ENCODE assay signal across 9 mouse cellular contexts in genomic region chr1:55215185-55215813, GRCm38 (mm10). TPM values are rescaled to one million over a fixed set of nuclear protein-coding genes. Genes with fewer than 3 reads are reported as not detected.
DNase-seq lines count a peak whose midpoint lies in the region; ATAC-seq and TF ChIP-seq lines count a peak whose summit lies in the region.
"Had no signal": no experiment of that assay in that cellular context is flagged by ENCODE, and none has a peak within 500 bp of the region (broad histone marks: within the 10 kb centered on the region; RNA-seq: fewer than 3 reads in every experiment).

No protein-coding gene starts in this region.

- intact Hi-C loops in gastrocnemius, adult 2 months (cut with DNase I): no loop called here

- peak overlapping the region; percentile 13 for H3K27ac ChIP-seq in gastrocnemius, adult 2 months
- H3K27ac ChIP-seq in forebrain, embryonic 14.5 days (ENCODE audit: low read depth, low read length): no peak overlapping the region
- H3K27ac ChIP-seq in lung, embryonic 15.5 days: peak overlapping the region; percentile 18; the same call in 1 of the 2 replicates
- H3K27ac ChIP-seq: limb, embryonic 15.5 days had no signal

- no peak for DNase-seq in gastrocnemius, adult 2 months
- no peak for DNase-seq in gastrocnemius, adult 8-10 months (ENCODE audit: low spot score in 2 of 2)
- DNase-seq in forebrain, embryonic 14.5 days (ENCODE audit: low spot score): no peak
- peak; percentile 95 for DNase-seq in splenic B cell, adult 2 months (ENCODE audit: low read depth, low spot score)
- DNase-seq in urinary bladder, postnatal 14 days (ENCODE audit: low spot score): no peak
- no peak for DNase-seq in left cerebral cortex, adult 9 months (ENCODE audit: low spot score in 2 of 2)
- no peak for DNase-seq in urinary bladder, postnatal 10 days (ENCODE audit: low spot score)

- H3K27me3 ChIP-seq in forebrain, embryonic 14.5 days (replicated peaks; ENCODE audit: control insufficient read depth, insufficient read depth, low read length): no peaks in the 10 kb centered on the region
- no peaks in the 10 kb centered on the region for H3K27me3 ChIP-seq in lung, embryonic 15.5 days
- no peaks in the 10 kb centered on the region for H3K27me3 ChIP-seq in splenic B cell, adult 2 months (ENCODE audit: control insufficient read depth, insufficient read depth, low read length, poor library complexity, severe bottlenecking)
- H3K27me3 ChIP-seq: limb, embryonic 15.5 days had no signal

- peak; percentile 62; the same call in 1 of the 2 replicates for ATAC-seq in forebrain, embryonic 14.5 days
- ATAC-seq in lung, embryonic 15.5 days (ENCODE audit: borderline replicate concordance, extremely low read depth, low FRiP score, low TSS enrichment): no peak

- no peaks in the 10 kb centered on the region for H3K36me3 ChIP-seq in forebrain, embryonic 14.5 days (ENCODE audit: control insufficient read depth, insufficient read depth, low read length)
- H3K36me3 ChIP-seq in lung, embryonic 15.5 days: no peaks in the 10 kb centered on the region
- no peaks in the 10 kb centered on the region for H3K36me3 ChIP-seq in splenic B cell, adult 2 months (ENCODE audit: control insufficient read depth, insufficient read depth, low read length, poor library complexity, severe bottlenecking)

- no peak overlapping the region for H3K9ac ChIP-seq in forebrain, embryonic 14.5 days (ENCODE audit: low read length)
- H3K9ac ChIP-seq in lung, embryonic 15.5 days: no peak overlapping the region
- H3K9ac ChIP-seq: limb, embryonic 15.5 days had no signal

- no peak overlapping the region for H3K4me2 ChIP-seq in forebrain, embryonic 14.5 days (ENCODE audit: low read length)
- no peak overlapping the region for H3K4me2 ChIP-seq in lung, embryonic 15.5 days
- H3K4me2 ChIP-seq: limb, embryonic 15.5 days had no signal

- H3K9me3 ChIP-seq in forebrain, embryonic 14.5 days (replicated peaks; ENCODE audit: control insufficient read depth, low read length): no peaks in the 10 kb centered on the region
- no peaks in the 10 kb centered on the region for H3K9me3 ChIP-seq in lung, embryonic 15.5 days
- H3K9me3 ChIP-seq: limb, embryonic 15.5 days had no signal

- H3K4me3 ChIP-seq in gastrocnemius, adult 2 months: no peak overlapping the region
- no peak overlapping the region for H3K4me3 ChIP-seq in forebrain, embryonic 14.5 days (ENCODE audit: low read depth, low read length)
- no peak overlapping the region for H3K4me3 ChIP-seq in lung, embryonic 15.5 days
- H3K4me3 ChIP-seq: limb, embryonic 15.5 days had no signal

- WGBS in forebrain, embryonic 14.5 days: 33% methylated on average over 11 of the region's 11 CpGs
- WGBS in lung, embryonic 15.5 days: 59% methylated on average over 11 of the region's 11 CpGs

- H3K4me1 ChIP-seq in forebrain, embryonic 14.5 days (ENCODE audit: control insufficient read depth, insufficient read depth, low read length): no peaks in the 10 kb centered on the region
- H3K4me1 ChIP-seq in lung, embryonic 15.5 days: peaks cover 20% of the 10 kb centered on the region; the same call in 1 of the 2 replicates

- TF ChIP-seq CTCF in gastrocnemius, adult 2 months (IDR thresholded peaks at IDR 0.05): no peak

RNA-seq across cellular contexts. Expression of gene Rftn2, which starts 11.3 kb away (rescaled TPM):
- total RNA-seq in gastrocnemius, adult 2 months (2021): 1 to 10 TPM; 3.3 to 4.9 TPM
- total RNA-seq in gastrocnemius, adult 8-10 months (2022): 1 to 10 TPM; 2.2 to 4.0 (median 3.5) TPM
- polyA plus RNA-seq in forebrain, embryonic 14.5 days (2014; fragmentation: Nextera tagmentation; extraction: Ambion mirVana): 12.1 and 12.2 TPM in 2 replicates
- 12.9 and 13.8 TPM in 2 replicates for polyA plus RNA-seq in lung, embryonic 15.5 days (2015; fragmentation: Nextera tagmentation; extraction: Ambion mirVana)

RNA-seq across cellular contexts. Expression of gene Mars2, which starts 21.7 kb away (rescaled TPM):
- 1 to 10 TPM; 2.8 to 3.6 TPM for total RNA-seq in gastrocnemius, adult 2 months (2021)
- total RNA-seq in gastrocnemius, adult 8-10 months (2022): 1 to 10 TPM; 2.4 to 2.8 (median 2.8) TPM
- polyA plus RNA-seq in forebrain, embryonic 14.5 days (2014; fragmentation: Nextera tagmentation; extraction: Ambion mirVana): 3.0 and 4.5 TPM in 2 replicates
- polyA plus RNA-seq in lung, embryonic 15.5 days (2015; fragmentation: Nextera tagmentation; extraction: Ambion mirVana): 2.5 TPM in 2 replicates
